Comparison of ENCODE assay signal across 23 mouse cellular contexts in genomic region chr6:86992349-86992748, GRCm38 (mm10). TPM values are rescaled to one million over a fixed set of nuclear protein-coding genes. Genes with fewer than 3 reads are reported as not detected.
DNase-seq lines count a peak whose midpoint lies in the region; ATAC-seq and TF ChIP-seq lines count a peak whose summit lies in the region.
"Had no signal": no experiment of that assay in that cellular context is flagged by ENCODE, and none has a peak within 500 bp of the region (broad histone marks: within the 10 kb centered on the region; RNA-seq: fewer than 3 reads in every experiment).

No protein-coding gene starts in this region.

- no peak overlapping the region for H3K9ac ChIP-seq in heart, embryonic 15.5 days
- no peak overlapping the region for H3K9ac ChIP-seq in midbrain, embryonic 11.5 days (ENCODE audit: low read length)
- no peak overlapping the region for H3K9ac ChIP-seq in midbrain, embryonic 13.5 days (replicated peaks)

- H3K27ac ChIP-seq in heart, embryonic 15.5 days, result peak overlapping the region; percentile 75; the same call in 1 of the 2 replicates
- H3K27ac ChIP-seq in midbrain, embryonic 11.5 days (ENCODE audit: low read depth, low read length), result no peak overlapping the region
- H3K27ac ChIP-seq in midbrain, embryonic 13.5 days, result no peak overlapping the region

- no peak for DNase-seq in heart, adult 9 months (ENCODE audit: low spot score in 2 of 2)
- DNase-seq in midbrain, embryonic 11.5 days (ENCODE audit: low spot score, missing footprints), result peak; percentile 67
- peak; percentile 26 for DNase-seq in Muller cell, postnatal 12 days (ENCODE audit: inconsistent ontology term)
- DNase-seq in Patski (ENCODE audit: low read depth, low spot score), result peak; percentile 70
- DNase-seq in frontal cortex, postnatal 25 days (ENCODE audit: low spot score in 2 of 2), result no peak
- no peak for DNase-seq in embryo, embryonic 10 days (ENCODE audit: low spot score)
- DNase-seq: adrenal gland, adult 2 months; adrenal gland, adult 8-10 months; adrenal gland, postnatal 10 days; adrenal gland, postnatal 14 days; adrenal gland, postnatal 25 days; adrenal gland, postnatal 36 days; B cell, adult 2 months; cerebellum, adult 11 months; cerebellum, adult 11-12 months; cerebellum, adult 18-20 months; cerebellum, adult 2 months had no signal

- no peak for ATAC-seq in heart, embryonic 15.5 days (replicated peaks; ENCODE audit: insufficient number of reproducible peaks, insufficient read depth, low FRiP score, low read depth)
- no peak for ATAC-seq in midbrain, embryonic 11.5 days (ENCODE audit: low FRiP score)
- no peak for ATAC-seq in midbrain, embryonic 13.5 days
- ATAC-seq in Patski, result peak; percentile 80
- ATAC-seq: activated CD4-positive, CD25-positive, alpha-beta regulatory T cell, adult 4 months; CD4-positive, CD25-positive, alpha-beta regulatory T cell, adult 4 months had no signal

- WGBS in heart, embryonic 15.5 days, result 91% methylated on average over 8 of the region's 8 CpGs
- 91% methylated on average over 8 of the region's 8 CpGs for WGBS in midbrain, embryonic 11.5 days
- 92% methylated on average over 8 of the region's 8 CpGs for WGBS in midbrain, embryonic 13.5 days

- CTCF ChIA-PET in Patski (lab: Charles Lee), result interaction anchor here (1.4 to 2.7 kb wide), 2 partner anchors 10 to 12 kb away, joined by 7 to 9 read pairs; no protein-coding TSS in a partner anchor

- H3K9me3 ChIP-seq in heart, embryonic 15.5 days (replicated peaks), result no peaks in the 10 kb centered on the region
- no peaks in the 10 kb centered on the region for H3K9me3 ChIP-seq in midbrain, embryonic 11.5 days (ENCODE audit: control insufficient read depth, low read length)
- H3K9me3 ChIP-seq in midbrain, embryonic 13.5 days, result no peaks in the 10 kb centered on the region
- H3K9me3 ChIP-seq: G1E had no signal

- H3K4me1 ChIP-seq in heart, embryonic 15.5 days (replicated peaks), result peaks cover 47% of the 10 kb centered on the region
- no peaks in the 10 kb centered on the region for H3K4me1 ChIP-seq in midbrain, embryonic 11.5 days (ENCODE audit: control insufficient read depth, insufficient read depth, low read length)
- no peaks in the 10 kb centered on the region for H3K4me1 ChIP-seq in midbrain, embryonic 13.5 days (replicated peaks)

- in situ Hi-C loops in Patski (cut with MboI; ENCODE audit: low pct_unique_long_range_greater_than_20kb), result no loop called here

- H3K36me3 ChIP-seq in heart, embryonic 15.5 days, result peaks cover 15% of the 10 kb centered on the region
- no peaks in the 10 kb centered on the region for H3K36me3 ChIP-seq in midbrain, embryonic 11.5 days (ENCODE audit: control insufficient read depth, insufficient read depth, low read length)
- peaks cover 38% of the 10 kb centered on the region for H3K36me3 ChIP-seq in midbrain, embryonic 13.5 days

- H3K4me3 ChIP-seq in heart, embryonic 15.5 days, result no peak overlapping the region
- H3K4me3 ChIP-seq in midbrain, embryonic 11.5 days (ENCODE audit: low read depth, low read length), result no peak overlapping the region
- no peak overlapping the region for H3K4me3 ChIP-seq in midbrain, embryonic 13.5 days (replicated peaks)

- no peak overlapping the region for H3K4me2 ChIP-seq in heart, embryonic 15.5 days
- H3K4me2 ChIP-seq in midbrain, embryonic 11.5 days, result no peak overlapping the region
- no peak overlapping the region for H3K4me2 ChIP-seq in midbrain, embryonic 13.5 days (replicated peaks)

- POLR2A ChIA-PET in Patski (lab: Charles Lee), result interaction anchor here (0.8 kb wide), 1 partner anchor 9 kb away, joined by 4 read pairs; no protein-coding TSS in a partner anchor

- H3K27me3 ChIP-seq in heart, embryonic 15.5 days, result no peaks in the 10 kb centered on the region
- H3K27me3 ChIP-seq in midbrain, embryonic 11.5 days (ENCODE audit: control insufficient read depth, insufficient read depth, low read length), result no peaks in the 10 kb centered on the region
- no peaks in the 10 kb centered on the region for H3K27me3 ChIP-seq in midbrain, embryonic 13.5 days
- no peaks in the 10 kb centered on the region for H3K27me3 ChIP-seq in Patski
- H3K27me3 ChIP-seq: CH12.LX had no signal

- no peak for TF ChIP-seq CTCF in Patski (IDR thresholded peaks at IDR 0.05)

RNA-seq across cellular contexts. Expression of gene Nfu1, which starts 16.7 kb away (rescaled TPM):
- 90.5 and 97.4 TPM in 2 replicates for polyA plus RNA-seq in heart, embryonic 15.5 days (2015; fragmentation: Nextera tagmentation; extraction: Ambion mirVana)
- 89.9 and 91.8 TPM in 2 replicates for polyA plus RNA-seq in midbrain, embryonic 11.5 days (2014; fragmentation: Nextera tagmentation; extraction: Ambion mirVana)
- polyA plus RNA-seq in midbrain, embryonic 13.5 days (2015; fragmentation: Nextera tagmentation; extraction: Ambion mirVana), result 113 and 125 TPM in 2 replicates
- 105 TPM for polyA plus RNA-seq in Patski (2021)

RNA-seq across cellular contexts. Expression of gene Gfpt1, which starts 50.3 kb away (rescaled TPM):
- polyA plus RNA-seq in heart, embryonic 15.5 days (2015; fragmentation: Nextera tagmentation; extraction: Ambion mirVana), result 8.6 and 9.7 TPM in 2 replicates
- 14.1 and 14.2 TPM in 2 replicates for polyA plus RNA-seq in midbrain, embryonic 11.5 days (2014; fragmentation: Nextera tagmentation; extraction: Ambion mirVana)
- 20.1 and 20.5 TPM in 2 replicates for polyA plus RNA-seq in midbrain, embryonic 13.5 days (2015; fragmentation: Nextera tagmentation; extraction: Ambion mirVana)
- 46.1 TPM for polyA plus RNA-seq in Patski (2021)

Comparison
In these comparisons a context has a peak if more than half of its experiments do, and no peak if none do; other contexts are left out.
1. DNase-seq: peak in midbrain, embryonic 11.5 days (single experiment), Muller cell, postnatal 12 days (single experiment) and Patski (single experiment); none in heart, adult 9 months (0 of 2), frontal cortex, postnatal 25 days (0 of 2) and embryo, embryonic 10 days (single experiment).